Mouse (Mus musculus) C2C12 (cell line): ENCODE measurements around the gene Sdk2. TPM values are rescaled to one million over a fixed set of nuclear protein-coding genes. Genes with fewer than 3 reads are reported as not detected.

Experiments used
- H3K27me3 ChIP-seq: one replicate; pipeline ENCODE4 v1.6.1; 2011; ENCODE audit not compliant: control insufficient read depth, insufficient read depth, insufficient read length
- H3K36me3 ChIP-seq: one replicate; pipeline ENCODE4 v1.6.1; 2011; ENCODE audit not compliant: control insufficient read depth, insufficient read depth
- H3K4me3 ChIP-seq: one replicate; pipeline ENCODE4 v1.5.1; 2011; ENCODE audit warnings: mild to moderate bottlenecking, control low read depth; ENCODE audit not compliant: poor library complexity, insufficient read depth, severe bottlenecking
- H3K79me2 ChIP-seq: one replicate; pipeline ENCODE4 v1.6.1; 2011; ENCODE audit not compliant: control insufficient read depth, insufficient read depth
- H3K79me3 ChIP-seq: one replicate; pipeline ENCODE4 v1.6.1; 2011; ENCODE audit warnings: low read depth, control low read depth
- H3ac ChIP-seq: one replicate; pipeline ENCODE3; 2011; ENCODE audit warnings: low read depth; ENCODE audit not compliant: control insufficient read depth, insufficient read length
- CEBPB ChIP-seq: IDR thresholded peaks from one replicate; pipeline ENCODE4 v1.6.1; 2011; ENCODE audit warnings: low read depth, mild to moderate bottlenecking, control low read depth, moderate library complexity
- CTCF ChIP-seq: IDR thresholded peaks from one replicate; pipeline ENCODE4 v1.5.1; 2011; ENCODE audit not compliant: control insufficient read depth, insufficient read depth, insufficient read length
- FOSL1 ChIP-seq: IDR thresholded peaks from one replicate; pipeline ENCODE4 v1.8.0; 2011; ENCODE audit warnings: mild to moderate bottlenecking, low read length; ENCODE audit not compliant: poor library complexity, insufficient read depth, severe bottlenecking
- MAX ChIP-seq: IDR thresholded peaks from one replicate; pipeline ENCODE4 v1.6.1; 2011; ENCODE audit warnings: mild to moderate bottlenecking, control low read depth
- MYOD1 ChIP-seq: IDR thresholded peaks from one replicate; pipeline ENCODE4 v1.6.1; 2011; ENCODE audit warnings: low read depth; ENCODE audit not compliant: control insufficient read depth, insufficient read length
- MYOG ChIP-seq: IDR thresholded peaks from one replicate; pipeline ENCODE4 v1.6.1; 2011; ENCODE audit not compliant: control insufficient read depth, insufficient read length; ENCODE audit errors: extremely low read depth
- USF1 ChIP-seq: IDR thresholded peaks from one replicate; pipeline ENCODE4 v1.6.1; 2011; ENCODE audit warnings: low read depth, mild to moderate bottlenecking, control low read depth, moderate library complexity
- polyA plus RNA-seq: library from polyadenylated mRNA; unstranded; fragments of >200 nt; fragmentation: generic; extraction: Trizol; gene quantifications from one replicate; pipeline ENCODE4 v1.2.1, GENCODE M21; 2012; ENCODE audit warnings: missing spikeins

The Sdk2 gene
- polyA plus RNA-seq, 1 experiment = 0.05 TPM

GRCm38 (mm10) chr11:114066098-114066950, 522 bp downstream of the Sdk2 start:
- Histone ChIP-seq H3K27me3 (no peaks in the 10 kb centered on the region), H3K79me2 (no peaks in the 10 kb centered on the region), H3K4me3 (no peak overlapping the region), H3ac (no peak overlapping the region), H3K79me3 (no peaks in the 10 kb centered on the region), H3K36me3 (no peaks in the 10 kb centered on the region)
- TF ChIP-seq CEBPB (no peak), MYOG (no peak), FOSL1 (no peak), MAX (no peak), USF1 (no peak), CTCF (no peak), MYOD1 (no peak)

GRCm38 (mm10) chr11:114065596-114065995, 1.2 kb downstream of the Sdk2 start:
- Histone ChIP-seq H3ac (no peak overlapping the region), H3K36me3 (no peaks in the 10 kb centered on the region), H3K79me2 (no peaks in the 10 kb centered on the region), H3K4me3 (no peak overlapping the region), H3K79me3 (no peaks in the 10 kb centered on the region), H3K27me3 (no peaks in the 10 kb centered on the region)
- TF ChIP-seq MYOG = no peak
- no peak for TF ChIP-seq MYOD1
- no peak for TF ChIP-seq CEBPB
- no peak for TF ChIP-seq CTCF
- TF ChIP-seq USF1 = no peak
- no peak for TF ChIP-seq MAX

- Histone ChIP-seq H3K36me3 (no peaks in the 10 kb centered on the region), H3K79me2 (no peaks in the 10 kb centered on the region), H3K79me3 (no peaks in the 10 kb centered on the region), H3K4me3 (no peak overlapping the region), H3K27me3 (no peaks in the 10 kb centered on the region), H3ac (no peak overlapping the region)
- TF ChIP-seq CTCF (no peak), FOSL1 (no peak), USF1 (no peak), CEBPB (no peak), MYOG (no peak), MAX (no peak), MYOD1 (no peak)
Measured at GRCm38 (mm10) chr11:114064871-114065388, 1.9 kb downstream of the Sdk2 start.

GRCm38 (mm10) chr11:114061946-114062345, 4.9 kb downstream of the Sdk2 start:
- TF ChIP-seq MYOD1 (no peak), USF1 (no peak), MAX (no peak), CEBPB (no peak), MYOG (no peak), FOSL1 (no peak), CTCF (no peak)
- Histone ChIP-seq H3K27me3 (no peaks in the 10 kb centered on the region), H3ac (no peak overlapping the region), H3K36me3 (no peaks in the 10 kb centered on the region), H3K79me2 (no peaks in the 10 kb centered on the region), H3K79me3 (no peaks in the 10 kb centered on the region), H3K4me3 (no peak overlapping the region)

GRCm38 (mm10) chr11:114061265-114061664, 5.6 kb downstream of the Sdk2 start:
- Histone ChIP-seq H3K79me3 (no peaks in the 10 kb centered on the region), H3K27me3 (no peaks in the 10 kb centered on the region), H3K36me3 (no peaks in the 10 kb centered on the region), H3ac (no peak overlapping the region), H3K79me2 (no peaks in the 10 kb centered on the region), H3K4me3 (no peak overlapping the region)
- TF ChIP-seq USF1 = no peak
- no peak for TF ChIP-seq MYOG
- TF ChIP-seq CTCF = no peak
- TF ChIP-seq MYOD1 = no peak
- no peak for TF ChIP-seq MAX
- no peak for TF ChIP-seq CEBPB
- no peak for TF ChIP-seq FOSL1
